Mouse (Mus musculus) midbrain, embryonic 11.5 days (tissue): ENCODE data around the gene Msl1. TPM values are rescaled to one million over a fixed set of nuclear protein-coding genes. Genes with fewer than 3 reads are reported as not detected.

ENCODE experiments used
- ATAC-seq: fragments of 200-750 bp; cut with Nextera tagmentation; 2 replicates; pipeline ENCODE4 v1.8.0; 2017; ENCODE audit warnings: moderate TSS enrichment, moderate library complexity; ENCODE audit not compliant: low FRiP score
- DNase-seq: peaks from one replicate; pipeline ENCODE4 v3.0.0; 2015; ENCODE audit warnings: low spot score; ENCODE audit errors: missing footprints
- H3K27ac ChIP-seq: fragments of 300-500 bp; sonication (generic); 2 replicates; pipeline ENCODE4 v1.5.1; 2014; ENCODE audit warnings: low read depth, low read length
- H3K27me3 ChIP-seq: fragments of 300-500 bp; sonication (generic); 2 replicates; pipeline ENCODE4 v1.6.1; 2014; ENCODE audit warnings: mild to moderate bottlenecking, low read length, moderate library complexity, mixed read lengths; ENCODE audit not compliant: control insufficient read depth, insufficient read depth
- H3K36me3 ChIP-seq: fragments of 300-500 bp; sonication (generic); 2 replicates; pipeline ENCODE4 v1.6.1; 2014; ENCODE audit warnings: mild to moderate bottlenecking, low read length, moderate library complexity, mixed read lengths; ENCODE audit not compliant: control insufficient read depth, insufficient read depth
- H3K4me1 ChIP-seq: fragments of 300-500 bp; sonication (generic); 2 replicates; pipeline ENCODE4 v1.6.1; 2014; ENCODE audit warnings: low read length; ENCODE audit not compliant: control insufficient read depth, insufficient read depth
- H3K4me2 ChIP-seq: fragments of 300-500 bp; sonication (generic); 2 replicates; pipeline ENCODE4 v1.6.1; 2014; ENCODE audit warnings: mild to moderate bottlenecking, moderate library complexity
- H3K4me3 ChIP-seq: fragments of 300-500 bp; sonication (generic); 2 replicates; pipeline ENCODE4 v1.5.1; 2014; ENCODE audit warnings: low read depth, low read length
- H3K9ac ChIP-seq: fragments of 300-500 bp; sonication (generic); 2 replicates; pipeline ENCODE4 v1.6.1; 2014; ENCODE audit warnings: low read length
- H3K9me3 ChIP-seq: fragments of 300-500 bp; sonication (generic); 2 replicates; pipeline ENCODE4 v1.6.1; 2016; ENCODE audit warnings: low read length; ENCODE audit not compliant: control insufficient read depth
- WGBS: fragments of 180-500 bp; shearing (Covaris S2); extraction: QIAGEN DNeasy Blood & Tissue Kit; methylation state at CpG from one replicate; pipeline ENCODE4 v1.1.7; 2014; 5-methylcytosine and 5-hydroxymethylcytosine counted together
- polyA plus RNA-seq: library from polyadenylated mRNA; unstranded; fragments of >200 nt; fragmentation: Nextera tagmentation; extraction: Ambion mirVana; gene quantifications from 2 replicates; pipeline ENCODE4 v1.2.1, GENCODE M21; 2014

Msl1 gene
- polyA plus RNA-seq, 1 experiment from 2014 or later: 24.0 TPM

DNA sequence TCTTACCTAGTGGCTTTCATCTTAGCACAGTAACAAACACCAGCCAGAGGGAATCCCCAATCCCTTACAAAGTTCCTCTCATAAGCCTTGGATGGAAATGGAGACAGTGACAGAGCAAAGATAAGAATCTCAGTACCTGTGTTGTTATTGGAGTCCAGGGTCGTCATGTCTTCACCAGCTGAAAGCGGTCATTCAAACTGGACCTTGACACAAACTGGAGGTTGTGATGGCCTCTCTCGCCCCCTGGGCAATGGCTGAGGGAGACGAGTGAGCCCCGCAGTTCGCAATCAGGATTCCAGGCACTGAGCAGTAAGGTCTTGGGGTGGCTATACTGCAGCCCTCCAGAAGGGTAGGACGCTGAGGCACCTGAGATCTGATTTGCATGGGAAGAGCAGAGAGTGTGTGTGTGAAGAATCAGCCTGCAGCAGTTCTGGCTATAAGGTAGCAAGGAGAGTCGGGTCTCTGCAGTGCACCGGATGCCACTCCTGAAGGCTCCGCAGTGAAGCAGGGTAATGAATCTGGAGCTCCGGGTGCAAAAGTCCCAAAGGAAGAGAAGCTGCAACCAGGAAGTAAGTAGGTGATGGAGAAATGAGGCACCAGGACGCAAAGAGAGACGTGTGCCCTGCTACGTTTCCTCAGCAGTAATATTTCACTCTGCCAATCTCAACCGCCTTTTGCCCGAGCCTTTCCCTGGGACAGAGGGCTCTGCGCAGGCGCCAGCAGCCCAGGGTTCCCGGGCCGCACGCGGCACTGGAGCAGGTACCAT lies 20.6 kb upstream of the Msl1 start, which contains the start of gene Nr1d1:
Nr1d1 (minus strand) TSS at position 752 of the 766 bp plus-strand sequence.
- Histone ChIP-seq H3K9ac (peak within 1 kb of the TSS; percentile 49), H3K27me3 (peaks cover 3% of the 10 kb centered on the region; the same call in 1 of the 2 replicates), H3K9me3 (no peaks in the 10 kb centered on the region), H3K36me3 (no peaks in the 10 kb centered on the region), H3K4me1 (peaks cover 40% of the 10 kb centered on the region), H3K4me2 (peak within 1 kb of the TSS; percentile 56), H3K4me3 (peak within 1 kb of the TSS; percentile 24), H3K27ac (0 out of 2 replicates have a peak within 1 kb of the TSS, but pooled peaks have one; percentile 14)
- ATAC-seq (no peak; the same call in 1 of the 2 replicates), DNase-seq (no peak)
- 1% methylated on average over 22 of the region's 22 CpGs for WGBS

DNA sequence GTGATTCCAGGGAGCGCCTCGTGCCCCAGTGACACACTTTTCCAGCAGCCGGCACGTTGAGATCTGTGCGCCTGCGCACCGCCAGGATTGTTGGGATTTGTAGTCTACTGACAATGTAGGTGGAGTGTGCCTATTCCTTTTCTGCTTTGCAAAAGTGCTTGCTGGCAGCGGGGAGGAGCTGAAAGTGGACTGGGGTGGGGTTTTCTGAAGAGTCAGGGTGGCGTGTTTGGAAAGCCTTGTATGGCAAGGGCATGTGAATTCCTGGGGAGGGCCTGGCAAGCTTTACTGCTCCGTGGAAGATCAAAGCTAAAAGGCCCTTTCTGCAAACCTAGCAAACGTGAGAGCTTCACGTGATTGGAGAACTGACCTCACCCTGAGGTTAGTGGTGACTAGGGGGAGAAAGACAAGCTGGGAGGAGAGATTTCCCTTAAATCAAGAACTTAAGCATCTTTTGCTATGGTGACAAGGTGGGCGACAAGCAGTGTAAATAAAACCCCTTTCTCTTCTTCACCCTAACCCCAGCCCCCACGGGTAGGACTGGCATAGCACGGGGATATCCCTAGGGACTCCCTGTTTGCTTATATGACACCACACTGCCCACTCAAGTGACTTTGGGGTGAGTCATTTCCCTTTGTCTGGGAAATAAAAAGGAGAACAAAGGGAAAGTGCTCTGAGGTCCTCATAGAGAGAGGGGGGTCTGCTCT lies 19.8 kb upstream of the Msl1 start:
- H3K9ac ChIP-seq: peak overlapping the region; percentile 49
- peak overlapping the region; percentile 56 for H3K4me2 ChIP-seq
- H3K27me3 ChIP-seq: peaks cover 3% of the 10 kb centered on the region; the same call in 1 of the 2 replicates
- ATAC-seq (peak; percentile 66), DNase-seq (peak; percentile 99)
- H3K4me3 ChIP-seq: peak overlapping the region; percentile 24
- 0 out of 2 replicates have a peak overlapping the region, but pooled peaks have one; percentile 14 for H3K27ac ChIP-seq
- 8% methylated on average over 15 of the region's 15 CpGs for WGBS
- H3K9me3 ChIP-seq: no peaks in the 10 kb centered on the region
- H3K36me3 ChIP-seq: no peaks in the 10 kb centered on the region
- H3K4me1 ChIP-seq: peaks cover 40% of the 10 kb centered on the region

DNA sequence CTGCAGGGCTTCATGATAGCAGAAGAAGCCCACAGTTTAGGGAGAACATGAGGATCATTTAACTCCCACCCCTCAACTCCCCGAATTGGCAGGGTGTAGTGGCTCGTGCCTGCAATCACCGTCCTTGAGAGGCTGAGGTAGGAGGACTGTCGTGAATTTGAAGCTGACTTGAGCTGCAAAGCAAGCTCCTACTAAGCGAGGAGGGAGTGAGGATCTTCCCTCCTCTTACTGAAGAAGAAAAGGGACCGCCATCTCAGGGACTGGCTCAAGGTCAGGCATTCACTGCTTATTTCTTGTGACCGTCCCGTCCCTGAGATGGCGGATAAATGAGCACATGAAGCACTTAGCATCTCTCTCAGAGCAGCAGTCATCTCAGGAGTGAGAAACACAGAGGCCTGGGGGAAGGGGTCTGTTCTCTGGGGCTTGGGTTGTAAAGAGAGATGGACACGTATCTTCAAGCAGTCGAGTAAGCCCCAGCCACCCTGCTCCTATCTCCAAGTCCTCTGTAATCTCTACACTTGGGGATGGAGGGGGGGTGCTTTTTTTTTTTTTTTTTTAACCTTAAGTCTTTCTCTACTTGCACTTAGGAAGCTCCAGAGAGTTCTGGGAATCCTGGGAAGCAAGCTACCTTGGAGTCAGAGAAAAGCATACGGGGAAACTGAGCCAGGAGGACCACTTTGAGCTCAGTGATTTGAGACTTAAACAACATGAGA lies 19.1 kb upstream of the Msl1 start:
- Histone ChIP-seq H3K4me3 (no peak overlapping the region), H3K4me2 (peak overlapping the region; percentile 56; the same call in 1 of the 2 replicates), H3K4me1 (peaks cover 40% of the 10 kb centered on the region)

DNA sequence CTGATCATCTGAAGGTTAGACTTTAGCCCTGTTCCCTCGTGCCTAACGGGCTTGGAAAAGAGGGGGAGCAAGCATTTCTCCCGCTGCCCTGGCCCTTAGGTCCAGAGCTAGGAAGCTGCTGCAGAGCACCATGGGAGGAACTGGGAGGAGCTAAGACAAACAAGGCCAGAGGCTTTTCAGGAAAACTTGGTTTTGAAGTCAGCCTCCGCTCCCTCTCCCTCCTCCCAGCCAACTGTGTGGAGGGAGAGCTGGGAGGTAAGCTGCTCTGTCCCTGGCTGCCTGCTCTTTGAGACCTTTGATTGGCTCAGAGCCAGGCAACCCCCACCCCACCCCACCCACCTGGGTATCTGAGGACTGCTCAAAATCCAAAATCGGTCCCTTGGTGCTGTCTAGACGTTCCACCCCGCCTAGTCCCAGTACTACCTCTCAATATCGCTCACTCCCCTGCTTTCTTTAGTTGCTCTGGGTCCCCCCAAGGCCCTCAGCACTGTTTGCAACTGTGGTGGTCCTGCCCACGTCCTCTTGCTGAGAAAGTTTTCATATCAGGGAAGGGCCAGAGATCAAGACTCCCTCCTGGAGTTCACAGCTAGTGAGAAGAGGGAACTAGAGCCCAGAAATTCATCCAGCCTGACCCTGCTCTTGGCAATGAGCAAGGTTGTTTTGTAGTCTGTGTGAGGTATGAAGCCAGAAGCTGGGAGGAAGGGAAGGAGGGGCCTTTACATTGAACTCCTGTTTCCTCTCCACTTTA lies 18.3 kb upstream of the Msl1 start:
- Histone ChIP-seq H3K4me1 (peaks cover 46% of the 10 kb centered on the region), H3K36me3 (no peaks in the 10 kb centered on the region), H3K4me2 (peak overlapping the region; percentile 18; the same call in 1 of the 2 replicates), H3K9me3 (no peaks in the 10 kb centered on the region), H3K27ac (peak overlapping the region; percentile 73), H3K4me3 (no peak overlapping the region), H3K27me3 (peaks cover 3% of the 10 kb centered on the region; the same call in 1 of the 2 replicates), H3K9ac (peak overlapping the region; percentile 45; the same call in 1 of the 2 replicates)
- WGBS: 8% methylated on average over 9 of the region's 9 CpGs
- ATAC-seq: no peak
- no peak for DNase-seq

More for the DNA sequence above, 19.1 kb upstream of the Msl1 start:
- H3K27ac ChIP-seq: 0 out of 2 replicates have a peak overlapping the region, but pooled peaks have one; percentile 14
- 58% methylated on average over 12 of the region's 12 CpGs for WGBS
- H3K36me3 ChIP-seq: no peaks in the 10 kb centered on the region
- DNase-seq (peak; percentile 91), ATAC-seq (no peak)
- peaks cover 3% of the 10 kb centered on the region; the same call in 1 of the 2 replicates for H3K27me3 ChIP-seq
- no peaks in the 10 kb centered on the region for H3K9me3 ChIP-seq
- H3K9ac ChIP-seq: peak overlapping the region; percentile 48

DNA sequence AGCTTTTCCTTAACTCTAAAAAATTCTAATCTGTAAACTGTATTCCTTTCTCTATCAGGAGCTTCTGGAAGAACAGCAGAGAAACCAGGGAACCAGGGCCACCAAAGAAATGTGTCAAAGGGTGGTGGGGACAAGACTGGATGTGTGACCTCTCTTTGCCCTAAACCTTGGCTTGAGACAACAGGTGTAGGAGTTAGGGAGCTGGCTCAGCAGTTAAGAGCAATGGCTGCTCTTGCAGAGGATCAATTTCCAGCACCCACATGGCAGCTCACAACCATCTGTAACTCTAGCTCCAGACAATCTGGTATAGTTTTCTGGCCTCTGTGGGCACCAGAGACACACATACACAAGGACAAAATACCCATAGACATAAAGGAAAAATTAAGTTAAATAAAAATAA lies 17.4 kb upstream of the Msl1 start:
- Histone ChIP-seq H3K27me3 (peaks cover 3% of the 10 kb centered on the region; the same call in 1 of the 2 replicates), H3K4me1 (peaks cover 55% of the 10 kb centered on the region), H3K4me2 (no peak overlapping the region), H3K36me3 (no peaks in the 10 kb centered on the region), H3K4me3 (no peak overlapping the region), H3K27ac (no peak overlapping the region), H3K9me3 (no peaks in the 10 kb centered on the region), H3K9ac (no peak overlapping the region)
- ATAC-seq (no peak), DNase-seq (no peak)

DNA sequence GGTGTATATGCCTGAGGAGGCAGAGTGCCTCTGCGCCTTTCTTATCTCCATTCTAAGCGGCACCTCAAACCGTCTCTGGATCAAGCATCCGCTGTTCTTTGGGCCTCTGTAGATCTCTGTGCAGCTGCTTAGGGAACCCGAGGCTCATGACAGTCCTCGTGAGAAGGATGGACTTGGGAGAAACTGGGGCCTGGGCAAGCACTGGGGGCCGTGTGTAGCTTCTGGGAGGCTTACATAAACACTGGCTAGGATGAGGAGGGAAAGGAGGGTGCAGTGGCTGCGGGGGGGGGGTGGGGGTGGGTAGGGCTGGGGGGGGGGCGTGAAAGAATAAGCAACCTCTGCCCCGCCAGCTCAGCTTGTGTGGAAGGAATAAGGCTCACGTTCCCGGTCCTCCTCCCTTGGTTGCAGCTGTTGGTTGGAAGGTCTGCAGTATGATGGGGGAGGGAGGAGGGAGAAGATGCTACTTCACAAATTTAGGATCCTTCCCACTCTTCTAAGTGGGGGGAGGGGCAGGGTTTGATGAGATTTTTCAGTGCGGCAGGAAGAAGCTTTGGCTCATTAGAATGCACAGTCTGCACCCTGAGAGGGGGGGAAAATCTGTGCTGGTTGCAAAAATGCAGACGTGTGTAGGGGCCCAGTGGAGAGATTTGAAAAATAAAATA lies 13.3 kb upstream of the Msl1 start:
- peak overlapping the region; percentile 62; the same call in 1 of the 2 replicates for H3K27ac ChIP-seq
- no peaks in the 10 kb centered on the region for H3K36me3 ChIP-seq
- DNase-seq: no peak
- no peaks in the 10 kb centered on the region for H3K27me3 ChIP-seq
- no peak for ATAC-seq
- H3K9ac ChIP-seq: peak overlapping the region; percentile 34
- peak overlapping the region; percentile 26 for H3K4me2 ChIP-seq
- no peak overlapping the region for H3K4me3 ChIP-seq
- peaks cover 39% of the 10 kb centered on the region for H3K4me1 ChIP-seq
- H3K9me3 ChIP-seq: no peaks in the 10 kb centered on the region
- 14% methylated on average over 12 of the region's 14 CpGs for WGBS

DNA sequence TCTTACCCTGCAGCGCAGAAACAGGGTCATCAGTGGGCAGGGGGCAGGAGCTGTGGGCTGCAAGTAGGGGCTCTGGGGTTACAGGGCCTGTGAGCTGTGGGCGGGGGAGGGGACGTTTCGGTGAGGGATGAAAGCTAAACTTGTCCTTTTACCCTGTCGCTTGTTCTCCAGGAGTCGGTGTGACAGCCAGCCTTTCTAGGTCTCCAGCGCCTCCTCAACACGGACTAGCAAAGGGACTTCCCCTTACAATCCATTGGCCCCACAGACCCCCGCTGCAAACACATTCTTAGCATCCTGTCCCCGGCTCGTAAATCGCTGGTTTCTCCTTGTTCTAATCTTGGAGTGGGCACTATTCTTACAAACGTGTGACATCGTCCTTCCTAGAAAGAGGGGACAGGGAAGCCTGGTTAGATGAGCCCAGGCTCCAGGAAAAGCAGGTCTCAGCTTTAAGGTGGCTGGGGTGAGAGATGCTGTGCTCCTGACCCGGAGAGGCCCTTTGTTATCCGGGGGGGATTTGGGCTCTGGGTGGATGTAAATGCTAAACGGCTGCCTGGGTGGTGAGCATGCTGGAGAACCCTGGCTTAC lies 12.6 kb upstream of the Msl1 start:
- Histone ChIP-seq H3K36me3 (no peaks in the 10 kb centered on the region), H3K4me3 (no peak overlapping the region; the same call in 1 of the 2 replicates), H3K27me3 (no peaks in the 10 kb centered on the region), H3K9ac (peak overlapping the region; percentile 34; the same call in 1 of the 2 replicates), H3K4me2 (peak overlapping the region; percentile 26), H3K4me1 (peaks cover 34% of the 10 kb centered on the region), H3K9me3 (no peaks in the 10 kb centered on the region), H3K27ac (peak overlapping the region; percentile 62)
- ATAC-seq (peak; percentile 20; the same call in 1 of the 2 replicates), DNase-seq (peak; percentile 96)
- WGBS: under 1% methylated on average over 17 of the region's 17 CpGs
